Mouse (Mus musculus): ENCODE results near the gene H2-Q2. TPM values are rescaled to one million over a fixed set of nuclear protein-coding genes. Genes with fewer than 3 reads are reported as not detected.
"Not testable (repeated sequence)": the region's sequence is repeated elsewhere in the genome, so short reads cannot be mapped to it uniquely, and the experiment has no call there.

Gene H2-Q2
- total RNA-seq, 2 experiments from 2014 or later, result 0.20 to 0.77 TPM

DNA sequence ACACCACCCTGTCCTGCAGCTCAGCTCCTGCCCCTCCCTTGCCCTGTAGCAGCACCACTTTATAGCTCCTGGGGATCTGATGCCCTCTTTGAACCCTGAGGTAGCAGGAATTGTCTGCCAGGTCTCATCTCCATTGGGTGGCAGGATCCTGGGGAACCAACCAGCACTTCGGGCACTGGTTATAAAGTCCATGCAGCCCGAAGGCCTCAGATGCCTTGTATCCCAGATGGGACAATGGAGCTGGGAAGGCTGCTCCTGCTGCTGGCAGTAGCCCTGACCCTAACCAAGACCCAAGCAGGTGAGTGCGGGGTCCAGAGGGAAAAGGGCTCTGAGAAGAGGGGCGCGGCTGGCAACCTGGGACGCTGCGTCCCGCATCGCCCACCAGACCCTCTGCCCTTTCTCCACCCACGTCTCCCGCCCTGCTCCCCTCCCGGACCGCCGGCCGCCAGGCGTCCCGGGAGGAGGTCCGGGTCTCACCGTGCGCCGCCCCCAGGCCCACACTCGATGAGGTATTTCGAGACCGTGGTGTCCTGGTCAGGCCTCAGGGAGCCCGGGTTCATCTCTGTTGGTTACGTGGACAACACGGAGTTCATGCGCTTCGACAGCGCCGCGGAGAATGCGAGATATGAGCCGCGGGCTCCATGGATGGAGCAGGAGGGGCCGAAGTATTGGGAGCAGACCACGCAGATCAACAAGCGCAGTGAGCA, 16.9 kb downstream of the H2-Q2 start:
- DNase-seq, result no peak
- intact Hi-C loops (cut with DNase I), result loop anchor here (5.0 kb wide), 1 partner anchor 42 kb away; no protein-coding TSS in a partner anchor

- DNase-seq, result no peak
- intact Hi-C loops (cut with DNase I), result loop anchor here (5.0 kb wide), 1 partner anchor 42 kb away; no protein-coding TSS in a partner anchor
Measured at GRCm38 (mm10) chr17:35359470-35359862, 17.4 kb downstream of the H2-Q2 start.

GRCm38 (mm10) chr17:35379369-35379728, 37.3 kb downstream of the H2-Q2 start, which contains the start of gene H2-Q4:
H2-Q4 (plus strand) TSS chr17:35379617.
- DNase-seq, result peak; percentile 87 to 89
- intact Hi-C loops (cut with DNase I), result no loop called here

DNA sequence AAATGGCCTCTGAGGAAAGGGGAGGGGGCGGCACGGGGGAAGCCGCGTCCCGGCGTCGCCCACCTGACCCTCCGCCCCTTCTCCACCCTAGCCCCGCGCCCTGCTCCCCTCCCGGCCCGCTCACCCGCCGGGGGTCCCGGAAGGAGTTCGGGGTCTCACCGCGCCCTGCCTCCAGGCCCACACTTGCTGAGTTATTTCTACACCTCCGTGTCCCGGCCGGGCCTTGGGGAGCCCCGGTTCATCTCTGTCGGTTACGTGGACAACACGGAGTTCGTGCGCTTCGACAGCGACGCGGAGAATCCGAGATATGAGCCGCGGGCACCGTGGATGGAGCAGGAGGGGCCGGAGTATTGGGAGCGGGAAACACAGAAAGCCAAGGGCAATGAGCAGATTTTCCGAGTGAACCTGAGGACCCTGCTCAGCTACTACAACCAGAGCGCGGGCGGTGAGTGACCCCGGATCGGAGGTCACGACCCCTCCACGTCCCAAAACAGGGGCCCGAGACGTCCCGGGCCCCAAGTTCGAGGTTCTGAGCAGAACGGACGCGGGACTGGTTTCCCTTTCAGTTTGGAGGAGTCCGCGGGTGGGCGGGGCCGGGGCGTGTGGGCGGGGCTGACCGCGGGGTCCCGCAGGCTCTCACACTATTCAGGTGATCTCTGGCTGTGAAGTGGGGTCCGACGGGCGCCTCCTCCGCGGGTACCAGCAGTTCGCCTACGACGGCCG, 37.8 kb downstream of the H2-Q2 start:
- intact Hi-C loops (cut with DNase I), result no loop called here

GRCm38 (mm10) chr17:35389796-35390195, 47.8 kb downstream of the H2-Q2 start:
- not testable (repeated sequence) for DNase-seq

More for the DNA sequence above, 37.8 kb downstream of the H2-Q2 start:
- peak in 1 of 2 experiments; percentile 34 for DNase-seq

GRCm38 (mm10) chr17:35392671-35393070, 50.6 kb downstream of the H2-Q2 start:
- intact Hi-C loops (cut with DNase I); DNase-seq: not testable (repeated sequence)

More at GRCm38 (mm10) chr17:35389796-35390195, 47.8 kb downstream of the H2-Q2 start:
- intact Hi-C loops (cut with DNase I), result not testable (repeated sequence)

- DNase-seq; intact Hi-C loops (cut with DNase I): not testable (repeated sequence)
Measured at GRCm38 (mm10) chr17:35393864-35394800, 52.1 kb downstream of the H2-Q2 start.

Other genes starting within 250 kb of the H2-Q2 start
- gene Ly6g5c, start 234.0 kb upstream of the H2-Q2 start, total RNA-seq (2021), result not detected
- gene Ly6g5b, start 226.8 kb upstream of the H2-Q2 start, total RNA-seq (2021), result not detected
- gene Gpank1, start 220.8 kb upstream of the H2-Q2 start, total RNA-seq (2021), result 1 to 10 TPM; 6.0 to 7.8 TPM
- 100 to 1,000 TPM; 145 to 170 TPM for gene Csnk2b, start 220.2 kb upstream of the H2-Q2 start, total RNA-seq (2021)
- 10 to 100 TPM; 13.0 to 17.0 TPM for gene D17H6S53E, start 215.9 kb upstream of the H2-Q2 start, total RNA-seq (2021)
- not detected for gene Apom, start 210.2 kb upstream of the H2-Q2 start, total RNA-seq (2021)
- 100 to 1,000 TPM; 191 to 208 TPM for gene Bag6, start 207.1 kb upstream of the H2-Q2 start, total RNA-seq (2021)
- 10 to 100 TPM; 88.4 to 93.0 TPM for gene Prrc2a, start 177.3 kb upstream of the H2-Q2 start, total RNA-seq (2021)
- gene Aif1, start 166.2 kb upstream of the H2-Q2 start, total RNA-seq (2021), result under 1 TPM in 1 of 2 experiments, not detected in 1; 0.47 TPM
- 1 to 10 TPM in 1 of 2 experiments, under 1 TPM in 1; 0.74 to 1.5 TPM for gene Lst1, start 153.8 kb upstream of the H2-Q2 start, total RNA-seq (2021)
- under 1 TPM in 1 of 2 experiments, not detected in 1; 0.46 TPM for gene Ltb, start 147.8 kb upstream of the H2-Q2 start, total RNA-seq (2021)
- under 1 TPM in 1 of 2 experiments, not detected in 1; 0.46 TPM for gene Tnf, start 140.2 kb upstream of the H2-Q2 start, total RNA-seq (2021)
- gene Lta, start 136.9 kb upstream of the H2-Q2 start, total RNA-seq (2021), result under 1 TPM; 0.36 to 0.62 TPM
- not detected for gene Gm16181, start 121.4 kb upstream of the H2-Q2 start, total RNA-seq (2021)
- 1 to 10 TPM; 1.7 to 2.4 TPM for gene Atp6v1g2, start 108.6 kb upstream of the H2-Q2 start, total RNA-seq (2021)
- gene Nfkbil1, start 106.5 kb upstream of the H2-Q2 start, total RNA-seq (2021), result 1 to 10 TPM; 5.5 to 8.7 TPM
- 10 to 100 TPM; 67.7 to 83.0 TPM for gene Ddx39b, start 100.5 kb upstream of the H2-Q2 start, total RNA-seq (2021)
- gene H2-D1, start 79.5 kb upstream of the H2-Q2 start, total RNA-seq (2021), result 10 to 100 TPM; 28.2 to 39.1 TPM
- gene H2-Q1, start 21.8 kb upstream of the H2-Q2 start, total RNA-seq (2021), result under 1 TPM; 0.38 to 0.47 TPM
- gene H2-Q4, start 37.4 kb downstream of the H2-Q2 start, total RNA-seq (2021), result 1 to 10 TPM; 3.6 to 4.0 TPM
- under 1 TPM; 0.17 to 0.26 TPM for gene H2-Q6, start 82.6 kb downstream of the H2-Q2 start, total RNA-seq (2021)
- under 1 TPM; 0.33 to 0.62 TPM for gene H2-Q7, start 96.9 kb downstream of the H2-Q2 start, total RNA-seq (2021)
- gene H2-Q10, start 127.8 kb downstream of the H2-Q2 start, total RNA-seq (2021), result under 1 TPM; 0.10 to 0.13 TPM
- not detected for gene Pou5f1, start 163.8 kb downstream of the H2-Q2 start, total RNA-seq (2021)
- gene Tcf19, start 174.6 kb downstream of the H2-Q2 start, total RNA-seq (2021), result 1 to 10 TPM; 1.5 to 2.0 TPM
- gene Cchcr1, start 174.9 kb downstream of the H2-Q2 start, total RNA-seq (2021), result 1 to 10 TPM; 1.4 to 2.8 TPM
- gene Psors1c2, start 191.0 kb downstream of the H2-Q2 start, total RNA-seq (2021), result not detected
- not detected for gene Cdsn, start 209.9 kb downstream of the H2-Q2 start, total RNA-seq (2021)
- gene 2300002M23Rik, start 225.2 kb downstream of the H2-Q2 start, total RNA-seq (2021), result not detected